Mouse (Mus musculus): ENCODE results near the gene Lrrc27. TPM values are rescaled to one million over a fixed set of nuclear protein-coding genes. Genes with fewer than 3 reads are reported as not detected.

The Lrrc27 gene
- total RNA-seq (2014; rRNA removed) (1.6 and 2.8 TPM in 2 replicates), polyA plus RNA-seq (2015; fragmentation: Nextera tagmentation; extraction: Ambion mirVana) (4.0 and 5.1 TPM in 2 replicates)

- peak; percentile 54 for TF ChIP-seq CTCF (IDR thresholded peaks at IDR 0.05; ENCODE audit: low read depth)
- peak; percentile 99 for DNase-seq (ENCODE audit: low spot score)
- ATAC-seq = peak; percentile 98
- no peaks in the 10 kb centered on the region for H3K27me3 ChIP-seq (ENCODE audit: insufficient read depth, low read length)
- H3K9me3 ChIP-seq (ENCODE audit: low read length) = no peaks in the 10 kb centered on the region
- H3K4me1 ChIP-seq (ENCODE audit: insufficient read depth, low read length) = peaks cover 5% of the 10 kb centered on the region; the same call in 1 of the 2 replicates
- H3K4me2 ChIP-seq (ENCODE audit: low read depth, low read length) = peak within 1 kb of the TSS; percentile 55
- no peaks in the 10 kb centered on the region for H3K36me3 ChIP-seq (ENCODE audit: insufficient read depth, low read length)
- whole genome bisulfite sequencing = 2% methylated on average over 52 of the region's 53 CpGs
- H3K27ac ChIP-seq = peak within 1 kb of the TSS; percentile 84
- H3K9ac ChIP-seq (replicated peaks; ENCODE audit: low read length) = peak within 1 kb of the TSS; percentile 66
- peak within 1 kb of the TSS; percentile 49 for H3K4me3 ChIP-seq (ENCODE audit: low read length)
Observed at GRCm38 (mm10) chr7:139212754-139213745, at the start of gene Lrrc27, which contains the start of gene Stk32c. Lrrc27 (plus strand) TSS chr7:139212988. Stk32c (minus strand) TSS chr7:139213307.

GRCm38 (mm10) chr7:139164410-139164809 lies 48.4 kb upstream of the Lrrc27 start:
- H3K4me1 ChIP-seq (ENCODE audit: insufficient read depth, low read length) = peaks cover 1% of the 10 kb centered on the region; the same call in 1 of the 2 replicates
- no peak overlapping the region for H3K27ac ChIP-seq
- DNase-seq (ENCODE audit: low spot score) = no peak
- WGBS = 87% methylated on average over 5 of the region's 5 CpGs
- TF ChIP-seq CTCF (IDR thresholded peaks at IDR 0.05; ENCODE audit: low read depth) = no peak
- ATAC-seq = no peak
- H3K36me3 ChIP-seq (ENCODE audit: insufficient read depth, low read length) = no peaks in the 10 kb centered on the region
- H3K9ac ChIP-seq (replicated peaks; ENCODE audit: low read length) = no peak overlapping the region
- 0 out of 2 replicates have a peak, but pooled peaks cover 4% of the 10 kb centered on the region for H3K9me3 ChIP-seq (ENCODE audit: low read length)
- H3K4me3 ChIP-seq (ENCODE audit: low read length) = no peak overlapping the region
- H3K4me2 ChIP-seq (ENCODE audit: low read depth, low read length) = no peak overlapping the region
- no peaks in the 10 kb centered on the region for H3K27me3 ChIP-seq (ENCODE audit: insufficient read depth, low read length)

GRCm38 (mm10) chr7:139169143-139169542 lies 43.6 kb upstream of the Lrrc27 start:
- DNase-seq (ENCODE audit: low spot score) = no peak
- H3K4me1 ChIP-seq (ENCODE audit: insufficient read depth, low read length) = no peaks in the 10 kb centered on the region
- WGBS = 67% methylated on average over 4 of the region's 4 CpGs
- H3K27me3 ChIP-seq (ENCODE audit: insufficient read depth, low read length) = no peaks in the 10 kb centered on the region
- H3K4me3 ChIP-seq (ENCODE audit: low read length) = no peak overlapping the region
- TF ChIP-seq CTCF (IDR thresholded peaks at IDR 0.05; ENCODE audit: low read depth) = no peak
- H3K36me3 ChIP-seq (ENCODE audit: insufficient read depth, low read length) = no peaks in the 10 kb centered on the region
- ATAC-seq = no peak
- 0 out of 2 replicates have a peak, but pooled peaks cover 4% of the 10 kb centered on the region for H3K9me3 ChIP-seq (ENCODE audit: low read length)
- H3K9ac ChIP-seq (replicated peaks; ENCODE audit: low read length) = no peak overlapping the region
- no peak overlapping the region for H3K27ac ChIP-seq
- H3K4me2 ChIP-seq (ENCODE audit: low read depth, low read length) = no peak overlapping the region

GRCm38 (mm10) chr7:139179299-139179698 lies 33.5 kb upstream of the Lrrc27 start:
- Histone ChIP-seq H3K36me3 (ENCODE audit: insufficient read depth, low read length) (no peaks in the 10 kb centered on the region), H3K4me3 (ENCODE audit: low read length) (no peak overlapping the region), H3K9ac (replicated peaks; ENCODE audit: low read length) (no peak overlapping the region), H3K27ac (no peak overlapping the region), H3K4me2 (ENCODE audit: low read depth, low read length) (no peak overlapping the region), H3K27me3 (ENCODE audit: insufficient read depth, low read length) (no peaks in the 10 kb centered on the region), H3K4me1 (ENCODE audit: insufficient read depth, low read length) (no peaks in the 10 kb centered on the region), H3K9me3 (ENCODE audit: low read length) (no peaks in the 10 kb centered on the region)
- DNase-seq (ENCODE audit: low spot score) = no peak
- ATAC-seq = no peak
- 86% methylated on average over 5 of the region's 5 CpGs for WGBS
- no peak for TF ChIP-seq CTCF (IDR thresholded peaks at IDR 0.05; ENCODE audit: low read depth)

GRCm38 (mm10) chr7:139180058-139180457 lies 32.7 kb upstream of the Lrrc27 start:
- H3K4me1 ChIP-seq (ENCODE audit: insufficient read depth, low read length) = no peaks in the 10 kb centered on the region
- H3K27ac ChIP-seq = no peak overlapping the region
- no peak for TF ChIP-seq CTCF (IDR thresholded peaks at IDR 0.05; ENCODE audit: low read depth)
- no peak overlapping the region for H3K4me3 ChIP-seq (ENCODE audit: low read length)
- no peaks in the 10 kb centered on the region for H3K36me3 ChIP-seq (ENCODE audit: insufficient read depth, low read length)
- DNase-seq (ENCODE audit: low spot score) (no peak), ATAC-seq (no peak)
- 93% methylated on average over 3 of the region's 3 CpGs for WGBS
- no peaks in the 10 kb centered on the region for H3K27me3 ChIP-seq (ENCODE audit: insufficient read depth, low read length)
- H3K9ac ChIP-seq (replicated peaks; ENCODE audit: low read length) = no peak overlapping the region
- no peak overlapping the region for H3K4me2 ChIP-seq (ENCODE audit: low read depth, low read length)
- no peaks in the 10 kb centered on the region for H3K9me3 ChIP-seq (ENCODE audit: low read length)

- DNase-seq (ENCODE audit: low spot score) (no peak), ATAC-seq (no peak)
- WGBS = 77% methylated on average over 4 of the region's 4 CpGs
- H3K36me3 ChIP-seq (ENCODE audit: insufficient read depth, low read length) = no peaks in the 10 kb centered on the region
- no peak for TF ChIP-seq CTCF (IDR thresholded peaks at IDR 0.05; ENCODE audit: low read depth)
- no peaks in the 10 kb centered on the region for H3K27me3 ChIP-seq (ENCODE audit: insufficient read depth, low read length)
- H3K4me1 ChIP-seq (ENCODE audit: insufficient read depth, low read length) = 0 out of 2 replicates have a peak, but pooled peaks cover 5% of the 10 kb centered on the region
- no peak overlapping the region for H3K4me2 ChIP-seq (ENCODE audit: low read depth, low read length)
- no peak overlapping the region for H3K27ac ChIP-seq
- no peak overlapping the region for H3K4me3 ChIP-seq (ENCODE audit: low read length)
- H3K9me3 ChIP-seq (ENCODE audit: low read length) = no peaks in the 10 kb centered on the region
- H3K9ac ChIP-seq (replicated peaks; ENCODE audit: low read length) = no peak overlapping the region
Observed at GRCm38 (mm10) chr7:139184396-139184795, 28.4 kb upstream of the Lrrc27 start.
